Mouse (Mus musculus): ENCODE measurements around the gene Acad11.

The Acad11 gene

GRCm38 (mm10) chr9:104080038-104080437 lies 16.9 kb downstream of the Acad11 start:
- DNase-seq (ENCODE audit: low read depth, low spot score), result no peak

- DNase-seq (ENCODE audit: low read depth, low spot score), result no peak
Measured at GRCm38 (mm10) chr9:104085730-104086429, 22.7 kb downstream of the Acad11 start.

GRCm38 (mm10) chr9:104088555-104088954 lies 25.4 kb downstream of the Acad11 start:
- DNase-seq (ENCODE audit: low read depth, low spot score), result peak; percentile 3

GRCm38 (mm10) chr9:104092945-104093344 lies 29.8 kb downstream of the Acad11 start:
- DNase-seq (ENCODE audit: low read depth, low spot score), result no peak

GRCm38 (mm10) chr9:104098256-104098655 lies 35.1 kb downstream of the Acad11 start:
- no peak for DNase-seq (ENCODE audit: low read depth, low spot score)

- no peak for DNase-seq (ENCODE audit: low read depth, low spot score)
Measured at GRCm38 (mm10) chr9:104099060-104099459, 35.9 kb downstream of the Acad11 start.

GRCm38 (mm10) chr9:104100822-104101221 lies 37.6 kb downstream of the Acad11 start:
- no peak for DNase-seq (ENCODE audit: low read depth, low spot score)

- DNase-seq (ENCODE audit: low read depth, low spot score), result no peak
Measured at GRCm38 (mm10) chr9:104101458-104101857, 38.3 kb downstream of the Acad11 start.

GRCm38 (mm10) chr9:104102301-104102700 lies 39.1 kb downstream of the Acad11 start:
- no peak for DNase-seq (ENCODE audit: low read depth, low spot score)

- no peak for DNase-seq (ENCODE audit: low read depth, low spot score)
Measured at GRCm38 (mm10) chr9:104102901-104103300, 39.7 kb downstream of the Acad11 start.

GRCm38 (mm10) chr9:104104986-104105385 lies 41.8 kb downstream of the Acad11 start:
- no peak for DNase-seq (ENCODE audit: low read depth, low spot score)

- DNase-seq (ENCODE audit: low read depth, low spot score), result no peak
Measured at GRCm38 (mm10) chr9:104106930-104107329, 43.8 kb downstream of the Acad11 start.

- DNase-seq (ENCODE audit: low read depth, low spot score), result no peak
Measured at GRCm38 (mm10) chr9:104107482-104107881, 44.3 kb downstream of the Acad11 start.

- DNase-seq (ENCODE audit: low read depth, low spot score), result no peak
Measured at GRCm38 (mm10) chr9:104108571-104109143, 45.5 kb downstream of the Acad11 start.

- DNase-seq (ENCODE audit: low read depth, low spot score), result no peak
Measured at GRCm38 (mm10) chr9:104109151-104109550, 46.0 kb downstream of the Acad11 start.

- DNase-seq (ENCODE audit: low read depth, low spot score), result no peak
Measured at GRCm38 (mm10) chr9:104123101-104123500, 59.9 kb downstream of the Acad11 start.

- no peak for DNase-seq (ENCODE audit: low read depth, low spot score)
Measured at GRCm38 (mm10) chr9:104123622-104124021, 60.4 kb downstream of the Acad11 start.

GRCm38 (mm10) chr9:104126833-104127232 lies 63.7 kb downstream of the Acad11 start, which contains the start of gene Ackr4:
TSS of gene Ackr4 (minus strand) at chr9:104126933.
- no peak for DNase-seq (ENCODE audit: low read depth, low spot score)

GRCm38 (mm10) chr9:104128110-104128509 lies 64.9 kb downstream of the Acad11 start:
- DNase-seq (ENCODE audit: low read depth, low spot score), result peak; percentile 72

- no peak for DNase-seq (ENCODE audit: low read depth, low spot score)
Measured at GRCm38 (mm10) chr9:104130141-104130755, 67.1 kb downstream of the Acad11 start.

- no peak for DNase-seq (ENCODE audit: low read depth, low spot score)
Measured at GRCm38 (mm10) chr9:104140351-104140750, 77.2 kb downstream of the Acad11 start.

- no peak for DNase-seq (ENCODE audit: low read depth, low spot score)
Measured at GRCm38 (mm10) chr9:104142805-104143204, 79.6 kb downstream of the Acad11 start.

Measured in brain, embryonic 18.5 days (tissue).